Mouse (Mus musculus) granulocyte monocyte progenitor cell, adult 5-6 weeks (primary cell): ENCODE data around the gene Tnfrsf1a. TPM values are rescaled to one million over a fixed set of nuclear protein-coding genes. Genes with fewer than 3 reads are reported as not detected.

ENCODE experiments used
- ATAC-seq: replicated peaks from 2 replicates; pipeline ENCODE4 v1.8.0; 2016; ENCODE audit warnings: mild to moderate bottlenecking, moderate TSS enrichment, inconsistent platforms; ENCODE audit not compliant: poor library complexity, severe bottlenecking
- total RNA-seq, 2 experiments: library from RNA; stranded (forward) in 1 of 2; stranded (reverse) in 1 of 2; fragments of 200-712, 200-1000 nt in 1 of 2; fragments of >200 nt in 1 of 2; fragmentation: Nextera tagmentation in 1 of 2; gene quantifications; 2 replicates each; pipeline ENCODE4 v1.2.3; 2014 to 2017

Gene Tnfrsf1a
- total RNA-seq, 2 experiments from 2014 or later: 88.8 to 89.1 TPM

GRCm38 (mm10) chr6:125351368-125352045, 2.3 kb downstream of the Tnfrsf1a start:
- ATAC-seq: peak; percentile 26

GRCm38 (mm10) chr6:125352046-125352384, 2.9 kb downstream of the Tnfrsf1a start:
- no peak for ATAC-seq

- no peak for ATAC-seq
Measured at GRCm38 (mm10) chr6:125352811-125353210, 3.6 kb downstream of the Tnfrsf1a start.

- ATAC-seq: no peak
Measured at GRCm38 (mm10) chr6:125353221-125353620, 4.1 kb downstream of the Tnfrsf1a start.

- ATAC-seq: no peak
Measured at GRCm38 (mm10) chr6:125353655-125354054, 4.5 kb downstream of the Tnfrsf1a start.

GRCm38 (mm10) chr6:125354352-125355151, 5.4 kb downstream of the Tnfrsf1a start:
- peak; percentile 8; the same call in 1 of the 2 replicates for ATAC-seq

- no peak for ATAC-seq
Measured at GRCm38 (mm10) chr6:125355197-125355741, 6.1 kb downstream of the Tnfrsf1a start.

- ATAC-seq: no peak
Measured at GRCm38 (mm10) chr6:125356264-125356663, 7.1 kb downstream of the Tnfrsf1a start.

GRCm38 (mm10) chr6:125357334-125357733, 8.2 kb downstream of the Tnfrsf1a start:
- ATAC-seq: no peak

GRCm38 (mm10) chr6:125359999-125360398, 10.8 kb downstream of the Tnfrsf1a start:
- ATAC-seq: peak; percentile 43

GRCm38 (mm10) chr6:125360846-125361245, 11.7 kb downstream of the Tnfrsf1a start:
- 0 out of 2 replicates have a peak, but pooled peaks have one; percentile 21 for ATAC-seq

- 0 out of 2 replicates have a peak, but pooled peaks have one; percentile 3 for ATAC-seq
Measured at GRCm38 (mm10) chr6:125361467-125362291, 12.5 kb downstream of the Tnfrsf1a start.

GRCm38 (mm10) chr6:125363021-125363420, 13.9 kb downstream of the Tnfrsf1a start:
- no peak for ATAC-seq

- no peak for ATAC-seq
Measured at GRCm38 (mm10) chr6:125363451-125364242, 14.5 kb downstream of the Tnfrsf1a start.

- no peak for ATAC-seq
Measured at GRCm38 (mm10) chr6:125364448-125364847, 15.3 kb downstream of the Tnfrsf1a start.

- ATAC-seq: no peak
Measured at GRCm38 (mm10) chr6:125365522-125365921, 16.4 kb downstream of the Tnfrsf1a start.

GRCm38 (mm10) chr6:125366133-125366532, 17.0 kb downstream of the Tnfrsf1a start:
- no peak for ATAC-seq

GRCm38 (mm10) chr6:125367758-125368371, 18.7 kb downstream of the Tnfrsf1a start:
- peak; percentile 82 for ATAC-seq

- ATAC-seq: no peak
Measured at GRCm38 (mm10) chr6:125377042-125377441, 27.9 kb downstream of the Tnfrsf1a start.
